Comparison of ENCODE assay signal across 21 mouse cellular contexts in genomic region chr6:128850671-128851070, GRCm38 (mm10). TPM values are rescaled to one million over a fixed set of nuclear protein-coding genes. Genes with fewer than 3 reads are reported as not detected.
A peak's percentile ranks its signal among the peaks of the same experiment; 100 is the strongest.
DNase-seq lines count a peak whose midpoint lies in the region; ATAC-seq lines count a peak whose summit lies in the region.
"Had no signal": no experiment of that assay in that cellular context is flagged by ENCODE, and none has a peak within 500 bp of the region (broad histone marks: within the 10 kb centered on the region; RNA-seq: fewer than 3 reads in every experiment).

No protein-coding gene starts in this region.

- no peak overlapping the region for H3K4me2 ChIP-seq in heart, embryonic 16.5 days (ENCODE audit: low read depth, low read length)
- 0 out of 2 replicates have a peak overlapping the region, but pooled peaks have one; percentile 8 for H3K4me2 ChIP-seq in liver, embryonic 13.5 days
- no peak overlapping the region; the same call in 1 of the 2 replicates for H3K4me2 ChIP-seq in liver, embryonic 11.5 days
- H3K4me2 ChIP-seq in lung, embryonic 15.5 days, result no peak overlapping the region
- no peak overlapping the region for H3K4me2 ChIP-seq in intestine, embryonic 16.5 days (ENCODE audit: low read depth, low read length)
- H3K4me2 ChIP-seq: midbrain, embryonic 13.5 days had no signal

- H3K9ac ChIP-seq in heart, embryonic 16.5 days (ENCODE audit: low read length), result no peak overlapping the region
- H3K9ac ChIP-seq in liver, embryonic 13.5 days, result no peak overlapping the region
- H3K9ac ChIP-seq in liver, embryonic 11.5 days (ENCODE audit: low read depth, low read length), result no peak overlapping the region
- H3K9ac ChIP-seq in lung, embryonic 15.5 days, result no peak overlapping the region
- no peak overlapping the region for H3K9ac ChIP-seq in intestine, embryonic 16.5 days (ENCODE audit: low read depth, low read length)
- H3K9ac ChIP-seq: midbrain, embryonic 13.5 days had no signal

- peaks cover 10% of the 10 kb centered on the region for H3K4me1 ChIP-seq in heart, embryonic 16.5 days (ENCODE audit: control insufficient read depth, insufficient read depth, low read length)
- peaks cover 13% of the 10 kb centered on the region for H3K4me1 ChIP-seq in liver, embryonic 13.5 days (replicated peaks)
- no peaks in the 10 kb centered on the region; the same call in 1 of the 2 replicates for H3K4me1 ChIP-seq in liver, embryonic 11.5 days (replicated peaks; ENCODE audit: control insufficient read depth, insufficient read depth, low read length)
- peaks cover 15% of the 10 kb centered on the region for H3K4me1 ChIP-seq in lung, embryonic 15.5 days
- no peaks in the 10 kb centered on the region for H3K4me1 ChIP-seq in intestine, embryonic 16.5 days (ENCODE audit: control insufficient read depth, insufficient read depth, low read length)

- peak overlapping the region; percentile 54 for H3K27ac ChIP-seq in heart, embryonic 16.5 days (ENCODE audit: low read length)
- H3K27ac ChIP-seq in liver, embryonic 13.5 days, result 0 out of 2 replicates have a peak overlapping the region, but pooled peaks have one; percentile 13
- no peak overlapping the region for H3K27ac ChIP-seq in liver, embryonic 11.5 days (ENCODE audit: low read depth, low read length)
- H3K27ac ChIP-seq in lung, embryonic 15.5 days, result peak overlapping the region; percentile 60
- H3K27ac ChIP-seq in intestine, embryonic 16.5 days (ENCODE audit: low read length), result no peak overlapping the region
- H3K27ac ChIP-seq: forebrain, embryonic 10.5 days; midbrain, embryonic 13.5 days had no signal

- no peaks in the 10 kb centered on the region; the same call in 1 of the 2 replicates for H3K27me3 ChIP-seq in heart, embryonic 16.5 days (ENCODE audit: control insufficient read depth, insufficient read depth, low read length)
- no peaks in the 10 kb centered on the region for H3K27me3 ChIP-seq in liver, embryonic 13.5 days
- no peaks in the 10 kb centered on the region for H3K27me3 ChIP-seq in liver, embryonic 11.5 days (replicated peaks; ENCODE audit: control insufficient read depth, insufficient read depth, low read length)
- no peaks in the 10 kb centered on the region for H3K27me3 ChIP-seq in lung, embryonic 15.5 days
- no peaks in the 10 kb centered on the region for H3K27me3 ChIP-seq in intestine, embryonic 16.5 days (replicated peaks; ENCODE audit: control insufficient read depth, insufficient read depth, low read length)
- H3K27me3 ChIP-seq: midbrain, embryonic 13.5 days had no signal

- ATAC-seq in heart, embryonic 16.5 days (replicated peaks; ENCODE audit: extremely low read depth, insufficient read depth, low FRiP score), result no peak; the same call in 1 of the 2 replicates
- ATAC-seq in liver, embryonic 13.5 days (ENCODE audit: low read depth), result no peak
- no peak for ATAC-seq in liver, embryonic 11.5 days (replicated peaks; ENCODE audit: low FRiP score)
- peak; percentile 61; the same call in 1 of the 2 replicates for ATAC-seq in lung, embryonic 15.5 days (ENCODE audit: borderline replicate concordance, extremely low read depth, low FRiP score, low TSS enrichment)
- ATAC-seq in intestine, embryonic 16.5 days, result no peak
- ATAC-seq: hindbrain, embryonic 16.5 days; midbrain, embryonic 13.5 days had no signal

- no peak for DNase-seq in heart, postnatal 25 days (ENCODE audit: low spot score)
- DNase-seq in liver, embryonic 13.5 days, result no peak
- DNase-seq in liver, embryonic 11.5 days (ENCODE audit: low spot score), result no peak
- peak; percentile 79 for DNase-seq in lung, postnatal 14 days
- no peak for DNase-seq in embryo, embryonic 10.5 days (ENCODE audit: low spot score)
- DNase-seq: cerebellum, adult 9-11 months had no signal

- intact Hi-C loops in heart, postnatal 25 days (cut with DNase I), result loop anchor here (2.0 to 5.0 kb wide), 3 partner anchors 237 to 517 kb away; no protein-coding TSS in a partner anchor

- no peaks in the 10 kb centered on the region for H3K9me3 ChIP-seq in heart, embryonic 16.5 days (replicated peaks; ENCODE audit: control insufficient read depth, low read length)
- no peaks in the 10 kb centered on the region for H3K9me3 ChIP-seq in liver, embryonic 13.5 days (replicated peaks)
- no peaks in the 10 kb centered on the region for H3K9me3 ChIP-seq in liver, embryonic 11.5 days (ENCODE audit: control insufficient read depth, low read length)
- no peaks in the 10 kb centered on the region for H3K9me3 ChIP-seq in lung, embryonic 15.5 days
- H3K9me3 ChIP-seq in intestine, embryonic 16.5 days (ENCODE audit: control insufficient read depth, low read length), result no peaks in the 10 kb centered on the region
- H3K9me3 ChIP-seq: forebrain, embryonic 10.5 days; midbrain, embryonic 13.5 days had no signal

- H3K4me3 ChIP-seq in heart, embryonic 16.5 days (ENCODE audit: low read length), result no peak overlapping the region
- H3K4me3 ChIP-seq in liver, embryonic 13.5 days (replicated peaks), result no peak overlapping the region
- H3K4me3 ChIP-seq in liver, embryonic 11.5 days (ENCODE audit: low read depth, low read length), result no peak overlapping the region
- H3K4me3 ChIP-seq in lung, embryonic 15.5 days, result no peak overlapping the region
- no peak overlapping the region for H3K4me3 ChIP-seq in intestine, embryonic 16.5 days (ENCODE audit: low read length)
- H3K4me3 ChIP-seq: forebrain, embryonic 10.5 days; midbrain, embryonic 13.5 days had no signal

- 21% methylated on average over 2 of the region's 2 CpGs for WGBS in heart, embryonic 16.5 days
- WGBS in liver, embryonic 13.5 days (ENCODE audit: insufficient replicate concordance), result 44% methylated on average over 2 of the region's 2 CpGs
- WGBS in liver, embryonic 11.5 days, result 50% methylated on average over 2 of the region's 2 CpGs
- 27% methylated on average over 2 of the region's 2 CpGs for WGBS in lung, embryonic 15.5 days
- 43% methylated on average over 2 of the region's 2 CpGs for WGBS in intestine, embryonic 16.5 days

- no peaks in the 10 kb centered on the region for H3K36me3 ChIP-seq in heart, embryonic 16.5 days (ENCODE audit: control insufficient read depth, insufficient read depth)
- no peaks in the 10 kb centered on the region for H3K36me3 ChIP-seq in liver, embryonic 13.5 days
- H3K36me3 ChIP-seq in liver, embryonic 11.5 days (ENCODE audit: control insufficient read depth, insufficient read depth, low read length), result no peaks in the 10 kb centered on the region
- H3K36me3 ChIP-seq in lung, embryonic 15.5 days, result no peaks in the 10 kb centered on the region
- H3K36me3 ChIP-seq in intestine, embryonic 16.5 days (ENCODE audit: control insufficient read depth, insufficient read depth, low read length), result no peaks in the 10 kb centered on the region
- H3K36me3 ChIP-seq: forebrain, embryonic 10.5 days; midbrain, embryonic 13.5 days had no signal

RNA-seq across cellular contexts. Expression of gene Klrb1b, which starts 24.5 kb away (rescaled TPM):
- polyA plus RNA-seq in heart, embryonic 16.5 days (2015; fragmentation: Nextera tagmentation; extraction: Ambion mirVana), result 0.17 and 0.49 TPM in 2 replicates
- total RNA-seq in heart, postnatal 25 days (2021), result under 1 TPM in 1 of 2 experiments, not detected in 1; 0.10 TPM
- 0.09 TPM in 1 of 2 replicates, not detected in the other for polyA plus RNA-seq in liver, embryonic 13.5 days (2015; fragmentation: Nextera tagmentation; extraction: Ambion mirVana)
- polyA plus RNA-seq in liver, embryonic 11.5 days (2014; fragmentation: Nextera tagmentation; extraction: Ambion mirVana), result not detected in 2 replicates
- polyA plus RNA-seq in lung, embryonic 15.5 days (2015; fragmentation: Nextera tagmentation; extraction: Ambion mirVana), result 0.16 and 0.18 TPM in 2 replicates
- polyA plus RNA-seq in intestine, embryonic 16.5 days (2015; fragmentation: Nextera tagmentation; extraction: Ambion mirVana), result 1.1 and 1.4 TPM in 2 replicates
- total RNA-seq: ES-E14; gastrocnemius, postnatal 14 days; heart, postnatal 36 days had no signal
- polyA plus RNA-seq: forebrain, embryonic 10.5 days; hindbrain, embryonic 16.5 days; limb, embryonic 11.5 days; midbrain, embryonic 13.5 days; neural tube, embryonic 14.5 days had no signal

RNA-seq across cellular contexts. Expression of gene Gm44511, which starts 24.6 kb away (rescaled TPM):
- 0.26 TPM in 1 of 2 replicates, not detected in the other for polyA plus RNA-seq in heart, embryonic 16.5 days (2015; fragmentation: Nextera tagmentation; extraction: Ambion mirVana)
- total RNA-seq in heart, postnatal 25 days (2021), result not detected
- 0.20 TPM in 1 of 2 replicates, not detected in the other for polyA plus RNA-seq in liver, embryonic 13.5 days (2015; fragmentation: Nextera tagmentation; extraction: Ambion mirVana)
- polyA plus RNA-seq in liver, embryonic 11.5 days (2014; fragmentation: Nextera tagmentation; extraction: Ambion mirVana), result not detected in 2 replicates
- polyA plus RNA-seq in lung, embryonic 15.5 days (2015; fragmentation: Nextera tagmentation; extraction: Ambion mirVana), result not detected in 2 replicates
- polyA plus RNA-seq in intestine, embryonic 16.5 days (2015; fragmentation: Nextera tagmentation; extraction: Ambion mirVana), result 0.38 TPM in 1 of 2 replicates, not detected in the other
- total RNA-seq: adrenal gland, postnatal 36 days; ES-E14; gastrocnemius, postnatal 14 days; heart, postnatal 36 days; megakaryocyte progenitor cell, adult 5-6 weeks had no signal
- polyA plus RNA-seq: forebrain, embryonic 10.5 days; hindbrain, embryonic 16.5 days; kidney, embryonic 16.5 days; limb, embryonic 11.5 days; midbrain, embryonic 13.5 days; neural tube, embryonic 14.5 days had no signal

RNA-seq across cellular contexts. Expression of gene Clec2i, which starts 36.7 kb away (rescaled TPM):
- 0.29 and 1.2 TPM in 2 replicates for polyA plus RNA-seq in heart, embryonic 16.5 days (2015; fragmentation: Nextera tagmentation; extraction: Ambion mirVana)
- under 1 TPM in 1 of 2 experiments, not detected in 1; 0.23 TPM for total RNA-seq in heart, postnatal 25 days (2021)
- 0.09 and 0.16 TPM in 2 replicates for polyA plus RNA-seq in liver, embryonic 13.5 days (2015; fragmentation: Nextera tagmentation; extraction: Ambion mirVana)
- polyA plus RNA-seq in liver, embryonic 11.5 days (2014; fragmentation: Nextera tagmentation; extraction: Ambion mirVana), result not detected in 2 replicates
- 0.24 and 0.32 TPM in 2 replicates for polyA plus RNA-seq in lung, embryonic 15.5 days (2015; fragmentation: Nextera tagmentation; extraction: Ambion mirVana)
- 0.22 and 0.40 TPM in 2 replicates for polyA plus RNA-seq in intestine, embryonic 16.5 days (2015; fragmentation: Nextera tagmentation; extraction: Ambion mirVana)
- total RNA-seq: adrenal gland, postnatal 36 days; gastrocnemius, postnatal 14 days; heart, postnatal 36 days had no signal
- polyA plus RNA-seq: embryonic facial prominence, embryonic 14.5 days; forebrain, embryonic 10.5 days; hindbrain, embryonic 16.5 days; kidney, embryonic 16.5 days; limb, embryonic 11.5 days; midbrain, embryonic 13.5 days; neural tube, embryonic 14.5 days had no signal

RNA-seq across cellular contexts. Expression of gene BC035044, which starts 40.3 kb away (rescaled TPM):
- polyA plus RNA-seq in heart, embryonic 16.5 days (2015; fragmentation: Nextera tagmentation; extraction: Ambion mirVana), result 1.7 and 5.3 TPM in 2 replicates
- total RNA-seq in heart, postnatal 25 days (2021), result under 1 TPM; 0.28 to 0.42 TPM
- 6.9 and 7.6 TPM in 2 replicates for polyA plus RNA-seq in liver, embryonic 13.5 days (2015; fragmentation: Nextera tagmentation; extraction: Ambion mirVana)
- 4.7 and 5.3 TPM in 2 replicates for polyA plus RNA-seq in liver, embryonic 11.5 days (2014; fragmentation: Nextera tagmentation; extraction: Ambion mirVana)
- polyA plus RNA-seq in lung, embryonic 15.5 days (2015; fragmentation: Nextera tagmentation; extraction: Ambion mirVana), result 0.83 and 1.4 TPM in 2 replicates
- 1.6 and 1.9 TPM in 2 replicates for polyA plus RNA-seq in intestine, embryonic 16.5 days (2015; fragmentation: Nextera tagmentation; extraction: Ambion mirVana)
- total RNA-seq: ES-E14 had no signal

Comparison
In these comparisons a context has a peak if more than half of its experiments do, and no peak if none do; other contexts are left out.
1. H3K27ac ChIP-seq: peak in heart, embryonic 16.5 days (single experiment), liver, embryonic 13.5 days (single experiment) and lung, embryonic 15.5 days (single experiment); none in liver, embryonic 11.5 days (single experiment) and intestine, embryonic 16.5 days (single experiment).